Mouse (Mus musculus) liver, adult 2 months (tissue): ENCODE results near the gene 2610002M06Rik. TPM values are rescaled to one million over a fixed set of nuclear protein-coding genes. Genes with fewer than 3 reads are reported as not detected.

Experiments used
- DNase-seq: peaks from one replicate; pipeline ENCODE4 v3.0.0-alpha.2; 2011; ENCODE audit warnings: low read depth, low spot score; ENCODE audit errors: extremely low read depth
- H3K27ac ChIP-seq: fragments of 200-500 bp; replicated peaks from 2 replicates; pipeline ENCODE4 v1.5.1; 2012; ENCODE audit warnings: low read depth, mild to moderate bottlenecking, control low read depth, inconsistent platforms, low read length; ENCODE audit not compliant: insufficient read depth
- H3K27me3 ChIP-seq: fragments of 200-500 bp; 2 replicates; pipeline ENCODE4 v1.6.1; 2012; ENCODE audit warnings: mild to moderate bottlenecking, moderate library complexity, low read length, inconsistent platforms; ENCODE audit not compliant: control insufficient read depth, insufficient read depth
- H3K36me3 ChIP-seq: fragments of 200-500 bp; 2 replicates; pipeline ENCODE4 v1.6.1; 2012; ENCODE audit warnings: low read length, inconsistent platforms; ENCODE audit not compliant: control insufficient read depth, insufficient read depth
- H3K4me1 ChIP-seq: fragments of 200-500 bp; 2 replicates; pipeline ENCODE4 v1.6.1; 2011; ENCODE audit warnings: low read length; ENCODE audit not compliant: control insufficient read depth, insufficient read depth
- H3K4me3 ChIP-seq: fragments of 200-500 bp; 2 replicates; pipeline ENCODE4 v1.5.1; 2011; ENCODE audit warnings: low read depth, mild to moderate bottlenecking, control low read depth, low read length, moderate library complexity; ENCODE audit not compliant: insufficient read depth
- H3K79me2 ChIP-seq: fragments of 200-500 bp; 2 replicates; pipeline ENCODE4 v1.6.1; 2012; ENCODE audit warnings: inconsistent platforms, mild to moderate bottlenecking, low read length, moderate library complexity; ENCODE audit not compliant: control insufficient read depth, insufficient read depth
- H3K9ac ChIP-seq: fragments of 200-500 bp; 2 replicates; pipeline ENCODE4 v1.6.1; 2012; ENCODE audit warnings: low read depth, mild to moderate bottlenecking, control low read depth, inconsistent platforms, low read length
- CTCF ChIP-seq: fragments of 200-500 bp; IDR thresholded peaks from 2 replicates; pipeline ENCODE4 v1.5.1; 2011; ENCODE audit warnings: low read depth, low read length, control low read depth
- POLR2A ChIP-seq: fragments of 200-500 bp; IDR thresholded peaks from 2 replicates; pipeline ENCODE4 v1.6.1; 2011; ENCODE audit warnings: low read length, control low read depth; ENCODE audit not compliant: insufficient read depth; ENCODE audit errors: extremely low read depth
- WGBS: fragments of 180-500 bp; shearing (Covaris S2); methylation state at CpG from one replicate; pipeline ENCODE4 v1.1.7; 2018; 5-methylcytosine and 5-hydroxymethylcytosine counted together
- polyA plus RNA-seq: library from polyadenylated mRNA; depleted of rRNA; stranded (reverse); fragments of >200 nt; gene quantifications from 2 replicates; pipeline ENCODE4 v1.2.3, GENCODE M21; 2012; rRNA removed
- total RNA-seq: library from RNA; depleted of rRNA; stranded (reverse); fragments of >200 nt; gene quantifications from 2 replicates; pipeline ENCODE4 v1.2.3, GENCODE M21; 2014; rRNA removed

2610002M06Rik gene
- total and polyA plus RNA-seq, 2 experiments: 2.7 to 13.4 TPM

- TF ChIP-seq CTCF (no peak), POLR2A (no peak)
- no peak for DNase-seq
- Histone ChIP-seq H3K9ac (no peak overlapping the region), H3K4me3 (no peak overlapping the region), H3K27ac (no peak overlapping the region), H3K79me2 (no peaks in the 10 kb centered on the region), H3K36me3 (peaks cover 4% of the 10 kb centered on the region; the same call in 1 of the 2 replicates), H3K4me1 (no peaks in the 10 kb centered on the region), H3K27me3 (no peaks in the 10 kb centered on the region)
- WGBS: 73% methylated on average over 1 of the region's 1 CpGs
Observed at GRCm38 (mm10) chrX:107795785-107796184, 20.3 kb downstream of the 2610002M06Rik start.

DNA sequence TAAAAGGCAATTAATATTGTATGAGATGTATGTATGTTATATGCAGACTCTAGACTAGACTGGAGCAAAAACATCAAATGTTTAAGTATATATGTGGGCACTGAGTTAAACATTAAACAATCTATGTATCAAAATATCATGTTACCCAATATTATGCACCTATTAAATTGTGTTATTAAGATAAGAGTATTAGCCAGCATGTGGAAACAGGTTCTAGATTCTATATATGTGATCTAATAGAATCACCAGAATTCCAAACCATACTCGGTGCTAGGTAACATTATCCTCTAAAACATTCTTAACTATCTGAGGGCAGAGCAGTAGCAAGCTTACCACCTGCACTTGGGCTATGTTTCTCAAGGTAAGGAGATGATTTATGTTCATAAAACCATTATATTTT, 23.8 kb downstream of the 2610002M06Rik start, which contains the start of gene Tent5d:
Tent5d (plus strand) TSS at position 301 of the 400 bp plus-strand sequence.
- DNase-seq: no peak
- Histone ChIP-seq H3K27me3 (no peaks in the 10 kb centered on the region), H3K27ac (no peak within 1 kb of the TSS), H3K4me1 (no peaks in the 10 kb centered on the region), H3K9ac (no peak within 1 kb of the TSS), H3K4me3 (no peak within 1 kb of the TSS), H3K36me3 (peaks cover 4% of the 10 kb centered on the region; the same call in 1 of the 2 replicates), H3K79me2 (no peaks in the 10 kb centered on the region)
- 88% methylated on average over 1 of the region's 1 CpGs for WGBS
- TF ChIP-seq CTCF (no peak), POLR2A (no peak)

- Histone ChIP-seq H3K79me2 (no peaks in the 10 kb centered on the region), H3K36me3 (peaks cover 4% of the 10 kb centered on the region; the same call in 1 of the 2 replicates), H3K27ac (no peak overlapping the region), H3K4me3 (no peak overlapping the region), H3K9ac (no peak overlapping the region), H3K27me3 (no peaks in the 10 kb centered on the region), H3K4me1 (no peaks in the 10 kb centered on the region)
- 29% methylated on average over 8 of the region's 8 CpGs for WGBS
- TF ChIP-seq CTCF (no peak), POLR2A (no peak)
- no peak for DNase-seq
Observed at GRCm38 (mm10) chrX:107790750-107791493, 25.2 kb downstream of the 2610002M06Rik start.

- no peaks in the 10 kb centered on the region for H3K27me3 ChIP-seq
- no peaks in the 10 kb centered on the region for H3K4me1 ChIP-seq
- no peaks in the 10 kb centered on the region for H3K79me2 ChIP-seq
- 12% methylated on average over 1 of the region's 1 CpGs for WGBS
- TF ChIP-seq CTCF (no peak), POLR2A (no peak)
- H3K27ac ChIP-seq: no peak overlapping the region
- DNase-seq: peak; percentile 36
- peaks cover 4% of the 10 kb centered on the region; the same call in 1 of the 2 replicates for H3K36me3 ChIP-seq
- H3K4me3 ChIP-seq: no peak overlapping the region
- no peak overlapping the region for H3K9ac ChIP-seq
Observed at GRCm38 (mm10) chrX:107790136-107790535, 26.0 kb downstream of the 2610002M06Rik start.

DNA sequence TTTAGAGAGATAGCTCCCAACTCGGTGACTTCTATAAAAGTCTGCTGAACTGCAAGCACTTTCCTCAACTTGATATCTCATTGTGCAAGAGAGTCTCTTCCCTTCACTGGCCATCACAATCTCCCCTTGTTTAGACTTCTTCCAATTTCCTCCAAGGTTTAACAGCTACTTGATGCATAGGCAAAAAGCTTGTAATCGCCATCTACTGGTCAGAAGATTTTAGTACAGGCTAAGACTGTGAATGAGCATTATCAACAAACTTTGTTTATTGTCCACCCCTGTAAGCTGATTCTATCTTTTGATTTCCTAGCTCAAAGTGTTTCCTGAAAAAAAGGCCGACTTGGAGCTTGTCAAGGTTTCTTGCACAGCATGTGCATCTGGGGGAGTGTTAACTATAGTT, 48.2 kb downstream of the 2610002M06Rik start:
- H3K4me3 ChIP-seq: no peak overlapping the region
- no peaks in the 10 kb centered on the region for H3K79me2 ChIP-seq
- TF ChIP-seq POLR2A (no peak), CTCF (no peak)
- H3K36me3 ChIP-seq: no peaks in the 10 kb centered on the region
- 7% methylated on average over 3 of the region's 3 CpGs for WGBS
- no peak overlapping the region for H3K9ac ChIP-seq
- H3K27ac ChIP-seq: no peak overlapping the region
- no peaks in the 10 kb centered on the region for H3K27me3 ChIP-seq
- H3K4me1 ChIP-seq: no peaks in the 10 kb centered on the region
- no peak for DNase-seq

Other genes starting within 250 kb of the 2610002M06Rik start
- gene Tbx22, start 148.4 kb downstream of the 2610002M06Rik start, total RNA-seq: not detected in 2 replicates
- not detected in 2 replicates for gene Tbx22, start 148.4 kb downstream of the 2610002M06Rik start, polyA plus RNA-seq
- gene Tent5d, start 23.7 kb downstream of the 2610002M06Rik start, total RNA-seq: not detected in 2 replicates
- not detected in 2 replicates for gene Tent5d, start 23.7 kb downstream of the 2610002M06Rik start, polyA plus RNA-seq
- not detected in 2 replicates for gene Gm732, start 132.1 kb upstream of the 2610002M06Rik start, total RNA-seq
- not detected in 2 replicates for gene Gm732, start 132.1 kb upstream of the 2610002M06Rik start, polyA plus RNA-seq